Mouse (Mus musculus) heart, postnatal 25 days (tissue): ENCODE measurements around the gene Cadps. TPM values are rescaled to one million over a fixed set of nuclear protein-coding genes. Genes with fewer than 3 reads are reported as not detected.
"Not testable (repeated sequence)": the region's sequence is repeated elsewhere in the genome, so short reads cannot be mapped to it uniquely, and the experiment has no call there.

Experiments used
- DNase-seq: peaks from one replicate; pipeline ENCODE4 v3.0.0; 2022; ENCODE audit warnings: low spot score
- intact Hi-C: fragments of 180-260 bp; cut with DNase I; formaldehyde crosslinking; loops from one replicate; pipeline ENCODE4 v1.15.1; 2025
- total RNA-seq, 2 experiments: library from RNA; stranded (reverse); gene quantifications; 2 replicates each; pipeline ENCODE4 v1.2.3; 2021

The Cadps gene
- total RNA-seq, 2 experiments from 2014 or later, result not detected

GRCm38 (mm10) chr14:12595326-12595725 is 227.6 kb downstream of the Cadps start:
- no peak for DNase-seq

DNA sequence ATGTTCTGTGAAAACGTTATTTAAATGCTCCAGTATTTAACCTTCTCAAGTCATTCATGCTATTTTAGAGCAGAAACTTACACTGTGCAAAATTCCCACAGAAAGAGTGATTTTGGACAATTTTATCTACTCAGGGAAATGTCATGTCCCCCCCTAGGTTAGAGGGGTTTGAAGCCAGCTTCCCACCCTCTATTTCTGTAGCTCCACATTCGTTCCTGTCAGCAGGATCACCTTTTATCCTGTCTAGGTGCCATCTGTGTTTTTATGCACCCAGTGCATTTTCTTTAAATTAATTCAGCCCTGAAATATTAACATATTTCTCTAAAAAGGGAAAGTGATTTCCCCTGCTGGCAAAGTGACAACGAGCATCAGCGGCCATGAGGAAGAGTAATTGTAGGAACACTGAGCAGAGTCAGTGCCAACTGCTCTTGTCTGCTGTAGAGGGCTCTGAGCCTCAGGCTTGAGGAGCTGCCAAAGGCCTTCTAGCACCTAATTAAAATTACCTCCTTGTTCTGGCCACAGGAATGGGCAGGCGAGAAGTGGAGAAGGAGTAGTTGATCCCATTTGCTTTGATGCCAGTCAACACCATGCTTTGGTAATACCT is 230.3 kb downstream of the Cadps start:
- DNase-seq, result no peak
- intact Hi-C loops, result no loop called here

More at GRCm38 (mm10) chr14:12595326-12595725, 227.6 kb downstream of the Cadps start:
- intact Hi-C loops, result no loop called here

DNA sequence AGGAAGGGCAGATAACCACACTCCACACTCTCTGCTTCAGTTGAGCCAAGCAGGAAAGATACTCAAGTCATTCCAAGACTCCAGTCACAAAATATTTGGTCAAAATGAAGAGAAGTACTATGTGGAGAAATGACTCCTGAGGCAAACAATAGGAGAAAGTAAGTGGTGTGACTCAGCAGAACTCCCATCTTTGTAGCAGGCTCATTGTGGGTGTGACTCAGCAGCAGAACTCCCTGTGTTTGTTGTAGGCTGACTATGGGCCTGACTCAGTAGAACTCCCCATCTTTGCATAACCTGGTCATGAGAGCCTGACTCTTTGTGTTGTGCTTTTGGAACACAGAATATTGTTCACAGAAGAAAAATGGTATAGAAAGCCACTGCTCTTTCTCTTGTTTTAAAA is 231.1 kb downstream of the Cadps start:
- no peak for DNase-seq
- intact Hi-C loops, result no loop called here

- DNase-seq, result no peak
- intact Hi-C loops, result no loop called here
Observed at GRCm38 (mm10) chr14:12583536-12583935, 239.3 kb downstream of the Cadps start.

- intact Hi-C loops, result no loop called here
- DNase-seq, result no peak
Observed at GRCm38 (mm10) chr14:12581657-12582056, 241.2 kb downstream of the Cadps start.

DNA sequence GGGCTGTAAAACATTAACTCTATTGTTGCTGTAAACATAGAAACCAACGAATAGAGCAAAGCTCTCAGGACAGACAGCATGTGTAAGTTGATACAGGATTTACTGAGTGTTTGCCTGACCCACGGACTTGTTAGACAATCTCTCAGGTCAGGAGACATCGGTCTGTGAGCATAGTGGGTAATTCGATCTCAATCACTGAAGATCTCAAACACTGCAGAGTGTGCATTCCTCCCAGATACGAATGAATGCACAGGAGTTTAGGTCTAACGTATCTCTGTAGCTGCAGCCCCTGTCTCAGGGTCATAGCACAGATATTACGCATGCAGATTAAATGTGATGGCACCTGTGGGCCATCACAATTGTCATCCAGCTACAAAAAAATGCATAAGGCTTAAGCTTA is 242.1 kb downstream of the Cadps start:
- DNase-seq, result no peak
- intact Hi-C loops, result no loop called here

DNA sequence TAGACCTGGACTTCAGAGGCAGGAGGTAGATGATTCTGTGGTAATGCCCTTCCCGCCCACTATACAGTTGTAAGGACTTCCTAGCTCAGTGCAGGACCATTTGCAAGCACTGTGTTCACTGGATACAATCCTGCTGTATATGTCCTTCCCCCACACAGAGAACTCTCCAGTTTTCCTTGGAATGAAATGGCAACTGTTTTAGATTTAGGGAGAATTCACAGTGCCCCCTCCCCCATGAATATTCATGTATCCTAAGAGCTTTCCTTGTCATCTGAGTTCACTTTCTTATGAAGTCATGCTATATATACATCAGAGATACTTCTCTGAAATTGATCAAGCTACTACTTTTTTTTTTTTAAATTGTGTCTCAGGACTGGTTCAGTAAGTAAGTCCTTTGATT is 244.7 kb downstream of the Cadps start:
- intact Hi-C loops, result loop anchor here (10.0 kb wide), 2 partner anchors 57 to 767 kb away; no protein-coding TSS in a partner anchor

GRCm38 (mm10) chr14:12577475-12578140 is 245.3 kb downstream of the Cadps start:
- DNase-seq, result no peak
- intact Hi-C loops, result loop anchor here (10.0 kb wide), 2 partner anchors 57 to 767 kb away; no protein-coding TSS in a partner anchor

More for the DNA sequence above, 244.7 kb downstream of the Cadps start:
- DNase-seq, result no peak

DNA sequence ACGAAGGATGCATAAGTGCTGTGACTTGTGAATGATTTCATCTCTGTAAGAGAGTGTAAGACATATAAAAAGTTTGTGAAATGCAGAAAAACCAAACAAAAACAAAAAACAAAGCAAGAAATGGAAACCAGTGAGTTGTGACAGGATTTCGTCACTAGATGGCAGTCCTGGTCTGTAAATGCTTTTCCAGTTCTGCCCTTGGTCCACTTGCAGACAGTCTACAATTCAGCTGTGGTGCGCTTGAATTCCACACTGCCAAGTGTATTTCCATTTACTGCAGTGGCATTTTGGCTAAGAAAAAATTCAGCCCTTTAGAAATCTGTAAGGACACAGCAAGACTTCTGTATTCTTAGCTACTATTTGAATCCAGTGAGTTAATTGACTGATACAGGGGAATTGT is 247.8 kb downstream of the Cadps start:
- intact Hi-C loops, result loop anchor here (1.0 to 10.0 kb wide), 4 partner anchors 60 to 770 kb away; no protein-coding TSS in a partner anchor
- DNase-seq, result no peak

GRCm38 (mm10) chr14:12574336-12574735 is 248.5 kb downstream of the Cadps start:
- DNase-seq, result no peak
- intact Hi-C loops, result loop anchor here (2.0 to 10.0 kb wide), 3 partner anchors 60 to 770 kb away; no protein-coding TSS in a partner anchor

- DNase-seq, intact Hi-C loops: not testable (repeated sequence)
Observed at GRCm38 (mm10) chr14:12561730-12562129, 261.1 kb downstream of the Cadps start.

GRCm38 (mm10) chr14:12560233-12560577 is 262.7 kb downstream of the Cadps start:
- intact Hi-C loops, result no loop called here
- DNase-seq, result no peak

DNA sequence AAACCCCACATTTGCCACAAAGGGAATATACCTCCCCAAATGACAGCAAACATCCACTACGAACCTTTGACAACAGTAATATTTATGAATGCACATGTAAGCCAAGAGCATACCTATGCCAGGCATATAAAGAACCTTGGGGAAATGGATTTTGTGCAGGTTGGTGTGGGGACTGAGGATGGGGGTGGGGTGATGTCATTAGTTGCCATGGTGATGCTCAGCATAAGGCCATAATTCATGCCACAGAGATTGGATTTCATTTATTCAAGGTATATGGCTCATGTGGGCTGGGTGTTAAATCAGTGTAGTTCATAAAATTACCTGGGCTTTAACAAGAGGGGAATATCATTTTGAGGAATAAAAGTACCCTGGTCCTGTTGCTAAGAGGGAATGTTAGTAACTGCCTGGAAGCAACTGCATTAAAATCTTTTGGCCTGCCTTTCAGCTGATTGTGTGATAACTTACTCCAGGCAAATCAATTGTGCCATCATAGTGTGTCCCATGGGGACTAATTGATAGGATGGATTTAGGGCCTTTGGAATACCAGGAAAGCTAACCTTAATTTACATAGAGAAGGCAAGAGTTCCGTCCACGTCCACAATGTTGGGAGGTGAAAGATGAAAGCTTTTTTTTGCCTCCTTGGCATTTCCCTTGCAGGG is 263.2 kb downstream of the Cadps start:
- no peak for DNase-seq
- intact Hi-C loops, result no loop called here

DNA sequence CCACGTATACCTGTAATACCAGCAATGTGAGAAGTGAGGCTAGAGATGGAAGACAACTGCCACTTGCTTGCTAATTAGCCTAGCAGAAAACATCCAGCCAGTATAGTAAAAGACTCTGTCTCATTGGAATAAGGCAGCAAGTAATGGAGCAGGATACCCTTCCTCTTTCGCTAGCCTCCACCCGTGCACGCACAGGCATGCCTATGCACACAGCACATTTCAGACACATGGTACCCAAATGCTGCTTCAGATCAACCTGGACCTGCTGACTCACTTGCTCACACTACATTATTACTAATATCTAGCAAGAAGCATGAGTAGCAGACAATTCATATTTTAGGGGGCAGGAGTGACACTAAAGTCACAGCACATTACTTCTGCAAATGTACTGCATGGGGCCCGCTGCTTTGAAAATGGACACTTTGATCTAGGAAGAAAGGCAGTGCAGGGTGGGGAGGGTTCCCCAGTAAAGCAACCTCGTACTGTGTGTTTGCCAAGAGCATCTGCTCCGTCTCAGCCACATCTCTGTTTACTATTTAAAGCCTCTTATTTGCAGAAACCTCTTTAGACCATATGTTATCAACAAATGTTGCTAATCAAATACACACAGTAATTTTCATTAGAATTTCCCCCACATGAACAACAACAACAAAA is 263.8 kb downstream of the Cadps start:
- DNase-seq, result no peak
- intact Hi-C loops, result no loop called here

GRCm38 (mm10) chr14:12554486-12554885 is 268.4 kb downstream of the Cadps start:
- intact Hi-C loops, result no loop called here
- no peak for DNase-seq

- intact Hi-C loops, result no loop called here
- DNase-seq, result no peak
Observed at GRCm38 (mm10) chr14:12551353-12551752, 271.5 kb downstream of the Cadps start.

DNA sequence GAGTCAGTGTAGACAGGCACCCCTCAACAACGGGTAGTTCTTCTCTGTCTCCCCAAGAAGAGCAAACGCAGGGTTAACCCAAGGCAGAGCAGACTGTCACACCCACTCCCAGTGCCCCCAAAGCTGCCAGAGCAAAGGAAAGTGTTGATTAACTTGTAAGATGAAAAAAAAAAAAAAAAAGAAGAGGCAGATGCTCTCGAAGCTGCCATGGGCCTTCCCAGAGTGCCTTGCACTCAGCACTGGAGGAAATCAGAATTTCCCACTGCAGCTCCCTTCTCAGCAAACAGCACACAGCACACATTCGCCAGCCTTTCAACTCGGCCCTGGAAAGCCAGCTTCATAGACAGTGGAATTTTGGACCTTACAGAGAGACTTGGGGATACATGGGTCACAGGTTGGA is 271.9 kb downstream of the Cadps start:
- DNase-seq, result no peak
- intact Hi-C loops, result no loop called here

- DNase-seq, result no peak
- intact Hi-C loops, result no loop called here
Observed at GRCm38 (mm10) chr14:12549290-12549689, 273.6 kb downstream of the Cadps start.

GRCm38 (mm10) chr14:12547496-12547895 is 275.4 kb downstream of the Cadps start:
- intact Hi-C loops, result no loop called here
- no peak for DNase-seq

GRCm38 (mm10) chr14:12541733-12542132 is 281.1 kb downstream of the Cadps start:
- intact Hi-C loops, result no loop called here
- no peak for DNase-seq
